Mouse (Mus musculus) yolk sac, embryonic 10.5 days (tissue): Measurements from ENCODE around the gene Tnrc6a.
A peak's percentile ranks its signal among the peaks of the same experiment; 100 is the strongest.

Experiments
- DNase-seq: peaks from one replicate; pipeline ENCODE4 v3.0.0-alpha.2; 2017; ENCODE audit warnings: low spot score

The Tnrc6a gene

DNA sequence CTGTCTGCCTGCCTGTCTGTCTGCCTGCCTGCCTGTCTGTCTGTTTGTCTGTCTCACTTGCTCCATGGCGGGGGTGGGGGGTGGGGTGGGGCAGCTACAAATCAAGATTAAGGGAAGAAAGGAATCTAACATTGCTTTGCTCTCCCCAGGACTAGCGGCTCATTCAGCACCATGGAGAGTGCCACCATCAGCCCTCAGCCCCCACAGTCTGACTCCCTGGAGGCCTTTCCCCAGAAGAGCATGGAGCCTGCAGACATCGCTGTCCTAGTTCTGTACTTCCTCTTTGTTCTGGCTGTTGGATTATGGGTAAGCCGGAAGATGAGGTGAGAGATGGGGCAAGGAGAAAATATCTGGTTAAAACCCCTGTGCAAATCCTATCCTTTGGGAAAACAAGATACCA, 111.8 kb downstream of the Tnrc6a start:
- DNase-seq, result no peak

DNA sequence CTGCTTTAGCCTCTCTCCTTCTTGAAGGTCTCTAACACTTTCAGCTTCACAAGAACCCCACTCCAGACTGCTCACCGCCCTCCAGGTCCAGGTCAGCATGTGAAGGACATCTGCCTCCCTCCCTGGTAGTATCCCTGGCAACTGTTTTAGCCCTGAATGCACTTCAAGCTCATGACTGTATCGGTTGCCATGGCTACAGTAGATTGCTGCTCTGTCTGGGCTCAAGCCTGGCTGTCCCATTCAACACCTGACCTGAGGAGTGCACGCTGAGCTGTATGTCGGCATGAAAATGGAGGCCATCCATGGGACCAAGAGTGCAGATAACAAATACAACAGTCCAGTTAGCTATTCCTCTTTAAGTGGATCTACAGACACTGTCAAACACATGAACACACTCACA, 114.9 kb downstream of the Tnrc6a start:
- no peak for DNase-seq

DNA sequence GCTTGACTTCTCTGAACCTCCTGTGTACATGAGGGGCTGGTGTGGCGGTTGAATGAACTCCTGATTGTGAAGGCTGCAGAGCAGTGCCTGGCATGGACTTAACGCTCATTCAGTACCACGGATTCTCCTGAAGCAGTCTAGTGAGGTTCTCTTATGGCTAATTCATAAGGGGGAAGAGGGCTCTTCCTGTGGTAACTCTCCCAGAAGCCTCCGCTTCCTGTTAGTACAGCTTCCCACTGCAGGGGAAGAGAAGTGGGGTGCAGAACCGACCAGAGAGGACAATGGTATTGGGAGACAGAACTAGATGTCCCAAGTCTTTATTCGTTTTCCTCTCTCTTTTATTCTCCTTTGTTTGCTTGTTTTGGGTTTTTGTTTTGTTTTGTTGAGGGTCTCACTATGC, 116.4 kb downstream of the Tnrc6a start:
- DNase-seq, result no peak

DNA sequence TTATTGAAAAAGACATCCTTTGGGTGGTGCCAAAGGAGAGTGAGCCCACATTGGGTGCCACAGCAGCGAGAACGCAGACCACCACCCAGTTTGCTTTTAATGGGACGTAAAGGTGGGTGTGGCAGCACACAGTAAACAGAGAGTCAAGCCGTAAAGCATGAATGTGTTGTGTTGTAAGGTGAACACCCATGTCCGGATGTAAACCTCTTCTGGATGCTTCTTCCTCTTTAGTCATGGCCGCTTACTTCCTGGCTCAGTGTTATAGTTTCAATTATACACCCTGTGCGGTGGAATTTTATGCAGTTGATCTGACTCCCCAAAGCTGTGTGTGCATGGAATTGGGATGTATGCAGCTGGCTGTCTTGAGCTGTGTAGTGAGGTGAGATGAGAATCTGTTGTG, 118.6 kb downstream of the Tnrc6a start:
- no peak for DNase-seq

- peak; percentile 20 for DNase-seq
These were observed 121.1 kb downstream of the Tnrc6a start for GRCm38 (mm10) chr7:123244833-123245232.
